Mouse (Mus musculus): ENCODE measurements around the gene Phf21a.

DNA sequence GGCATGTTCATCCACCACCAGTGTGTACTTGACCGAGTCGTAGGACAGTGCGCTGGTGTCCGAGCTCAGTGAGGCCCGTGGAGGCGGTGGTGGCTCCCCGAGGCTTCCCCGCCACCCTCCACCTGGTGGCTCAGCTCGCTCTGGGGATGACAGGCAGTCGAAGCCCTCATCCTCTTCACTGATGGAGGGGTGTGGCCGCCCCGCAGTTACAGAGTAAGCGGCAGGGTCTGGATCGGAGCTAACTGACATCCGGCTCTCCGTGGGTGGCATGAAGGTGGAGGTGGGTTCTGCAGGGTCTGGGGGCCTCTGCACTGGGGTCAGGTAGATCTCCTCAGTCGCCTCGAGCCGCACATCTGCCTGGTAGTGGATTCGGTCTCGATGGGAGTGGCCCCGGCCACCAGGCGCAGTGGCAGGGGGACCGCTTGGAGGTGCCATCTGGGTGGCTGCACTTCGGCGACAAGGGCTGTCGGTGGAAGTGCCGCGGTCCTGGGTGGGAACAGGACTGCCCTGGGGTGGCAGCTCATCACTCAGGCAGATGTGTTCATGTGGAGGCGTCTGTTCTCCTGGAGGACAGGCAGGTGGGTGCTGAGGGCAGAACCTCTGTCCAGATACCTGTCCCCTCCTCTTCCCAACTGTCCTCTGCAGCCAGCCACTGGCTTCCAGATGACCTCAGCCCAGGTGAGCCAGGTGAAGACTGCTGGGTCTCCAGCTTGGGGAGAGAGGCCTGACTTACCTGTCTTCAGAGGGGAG is 294.1 kb downstream of the Phf21a start:
- TF ChIP-seq POLR2A (IDR thresholded peaks at IDR 0.05; ENCODE audit: insufficient read depth, low read depth, low read length) (no peak), CTCF (IDR thresholded peaks at IDR 0.05; ENCODE audit: insufficient read depth, low read depth, low read length) (no peak)
